Comparison of ENCODE assay signal across 20 mouse cellular contexts in the genomic region with DNA sequence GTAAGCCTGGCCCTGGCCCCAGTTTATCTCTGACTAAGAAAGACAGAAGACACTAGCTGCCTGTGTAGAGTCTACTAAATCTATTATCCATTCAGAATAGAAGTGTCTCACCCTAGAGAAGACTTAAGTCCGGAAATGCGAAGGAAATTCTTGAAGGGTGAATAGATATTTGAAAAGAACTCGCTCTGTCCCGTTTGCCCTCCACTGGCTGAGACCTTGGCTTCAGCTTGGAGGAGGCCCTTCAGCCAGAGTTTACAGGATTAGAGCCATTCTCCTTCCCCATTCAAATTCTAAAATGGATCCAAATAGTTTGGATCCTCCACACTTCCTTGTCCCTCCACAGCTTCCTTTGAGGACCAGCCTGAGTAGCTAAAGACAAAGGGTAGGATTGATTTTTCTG. TPM values are rescaled to one million over a fixed set of nuclear protein-coding genes. Genes with fewer than 3 reads are reported as not detected.
"Had no signal": no experiment of that assay in that cellular context is flagged by ENCODE, and none has a peak within 500 bp of the region (broad histone marks: within the 10 kb centered on the region; RNA-seq: fewer than 3 reads in every experiment).

No protein-coding gene starts in this region.

- H3K9me3 ChIP-seq: midbrain, embryonic 10.5 days; midbrain, embryonic 12.5 days; midbrain, embryonic 15.5 days; neural tube, embryonic 12.5 days; stomach, embryonic 15.5 days had no signal

- H3K27me3 ChIP-seq: midbrain, embryonic 12.5 days; midbrain, embryonic 15.5 days; neural tube, embryonic 12.5 days; stomach, embryonic 15.5 days had no signal

- DNase-seq: lung, embryonic 14.5 days; lung, postnatal 10 days; lung, postnatal 4 days; right cerebral cortex, postnatal 14 days; thymus, adult 2 months; thymus, postnatal 25 days; thymus, postnatal 4 days had no signal

- H3K4me2 ChIP-seq: lung, embryonic 14.5 days; midbrain, embryonic 12.5 days; midbrain, embryonic 15.5 days; neural tube, embryonic 12.5 days; stomach, embryonic 15.5 days had no signal

- ATAC-seq: midbrain, embryonic 15.5 days had no signal

- H3K36me3 ChIP-seq: midbrain, embryonic 10.5 days; midbrain, embryonic 12.5 days; midbrain, embryonic 15.5 days; neural tube, embryonic 12.5 days; stomach, embryonic 15.5 days had no signal

- H3K4me1 ChIP-seq: midbrain, embryonic 15.5 days; stomach, embryonic 15.5 days had no signal

- H3K9ac ChIP-seq: lung, embryonic 14.5 days; midbrain, embryonic 12.5 days; midbrain, embryonic 15.5 days; neural tube, embryonic 12.5 days; stomach, embryonic 15.5 days had no signal

- H3K27ac ChIP-seq: midbrain, embryonic 10.5 days; midbrain, embryonic 12.5 days; midbrain, embryonic 15.5 days; neural tube, embryonic 12.5 days; stomach, embryonic 15.5 days; stomach, postnatal 0 days had no signal

- H3K4me3 ChIP-seq: midbrain, embryonic 10.5 days; midbrain, embryonic 12.5 days; midbrain, embryonic 15.5 days; neural tube, embryonic 12.5 days; stomach, embryonic 15.5 days had no signal

RNA-seq across cellular contexts. Expression of a gene that starts 4.5 kb away (rescaled TPM):
- total RNA-seq: megakaryocyte, adult 5-6 weeks; megakaryocyte-erythroid progenitor cell, adult 5-6 weeks; midbrain, postnatal 0 days; monocyte, adult 5-6 weeks; neutrophil, adult 5-6 weeks had no signal
- polyA plus RNA-seq: midbrain, embryonic 10.5 days; midbrain, embryonic 12.5 days; midbrain, embryonic 15.5 days; midbrain, postnatal 0 days; urinary bladder, adult 2 months had no signal

RNA-seq across cellular contexts. Expression of a gene that starts 19.3 kb away (rescaled TPM):
- total RNA-seq: megakaryocyte, adult 5-6 weeks; megakaryocyte-erythroid progenitor cell, adult 5-6 weeks; midbrain, postnatal 0 days; monocyte, adult 5-6 weeks; neutrophil, adult 5-6 weeks had no signal
- polyA plus RNA-seq: midbrain, embryonic 10.5 days; midbrain, embryonic 12.5 days; midbrain, embryonic 15.5 days; midbrain, postnatal 0 days; neural tube, embryonic 12.5 days; spleen, adult 2 months had no signal

RNA-seq across cellular contexts. Expression of a gene that starts 22.8 kb away (rescaled TPM):
- total RNA-seq: megakaryocyte, adult 5-6 weeks; megakaryocyte-erythroid progenitor cell, adult 5-6 weeks; midbrain, postnatal 0 days; monocyte, adult 5-6 weeks; neutrophil, adult 5-6 weeks had no signal
- polyA plus RNA-seq: lung, embryonic 14.5 days; midbrain, embryonic 12.5 days; neural tube, embryonic 12.5 days; urinary bladder, adult 2 months had no signal
